8 mouse cellular contexts compared by ENCODE assay signal in the genomic region with DNA sequence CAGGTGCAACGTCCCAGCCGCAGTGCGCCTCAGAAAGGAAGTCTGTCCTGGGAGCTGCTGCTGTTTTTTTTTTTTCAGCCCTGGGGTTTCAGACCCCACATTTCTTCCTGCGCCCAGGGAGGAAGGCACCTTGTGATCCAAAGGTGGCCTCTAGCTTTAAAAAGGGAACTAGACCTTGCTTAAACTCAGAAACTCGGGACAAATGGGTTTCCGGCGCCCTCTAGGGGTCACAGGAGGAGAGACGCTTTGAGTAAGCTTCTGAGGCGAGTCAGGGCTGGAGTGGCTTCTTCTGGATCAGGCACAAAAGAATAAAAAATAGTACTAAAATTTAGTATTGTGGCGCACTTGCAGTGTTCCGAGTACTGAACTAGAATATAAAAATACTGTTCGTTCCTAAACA. TPM values are rescaled to one million over a fixed set of nuclear protein-coding genes. Genes with fewer than 3 reads are reported as not detected.
A peak's percentile ranks its signal among the peaks of the same experiment; 100 is the strongest.
DNase-seq lines count a peak whose midpoint lies in the region; ATAC-seq and TF ChIP-seq lines count a peak whose summit lies in the region.

No protein-coding gene starts in this region.

- WGBS in hindbrain, embryonic 10.5 days = 2% methylated on average over 12 of the region's 12 CpGs
- WGBS in hindbrain, embryonic 16.5 days = under 1% methylated on average over 12 of the region's 12 CpGs
- 2% methylated on average over 12 of the region's 12 CpGs for WGBS in lung, embryonic 15.5 days
- 2% methylated on average over 12 of the region's 12 CpGs for WGBS in spleen, adult 2 months

- H3K4me3 ChIP-seq in hindbrain, embryonic 10.5 days = no peak overlapping the region
- H3K4me3 ChIP-seq in hindbrain, embryonic 16.5 days (ENCODE audit: low read length) = no peak overlapping the region
- no peak overlapping the region for H3K4me3 ChIP-seq in lung, embryonic 15.5 days
- H3K4me3 ChIP-seq in spleen, adult 2 months (ENCODE audit: extremely low read depth, insufficient read depth, insufficient read length) = no peak overlapping the region

- no peak overlapping the region for H3K4me2 ChIP-seq in hindbrain, embryonic 16.5 days (ENCODE audit: low read length)
- 0 out of 2 replicates have a peak overlapping the region, but pooled peaks have one; percentile 5 for H3K4me2 ChIP-seq in lung, embryonic 15.5 days

- no peaks in the 10 kb centered on the region for H3K36me3 ChIP-seq in hindbrain, embryonic 10.5 days
- no peaks in the 10 kb centered on the region for H3K36me3 ChIP-seq in hindbrain, embryonic 16.5 days (ENCODE audit: control insufficient read depth, insufficient read depth, low read length)
- H3K36me3 ChIP-seq in lung, embryonic 15.5 days = no peaks in the 10 kb centered on the region
- H3K36me3 ChIP-seq in spleen, adult 2 months (ENCODE audit: control insufficient read depth, insufficient read depth, low read length) = no peaks in the 10 kb centered on the region

- TF ChIP-seq POLR2A in spleen, adult 2 months (IDR thresholded peaks at IDR 0.05; ENCODE audit: low read depth, low read length) = no peak

- peaks cover 100% of the 10 kb centered on the region for H3K27me3 ChIP-seq in hindbrain, embryonic 10.5 days (ENCODE audit: insufficient read depth, poor library complexity, severe bottlenecking)
- H3K27me3 ChIP-seq in hindbrain, embryonic 16.5 days (replicated peaks; ENCODE audit: control insufficient read depth, insufficient read depth, low read length) = peaks cover 87% of the 10 kb centered on the region
- peaks cover 99% of the 10 kb centered on the region for H3K27me3 ChIP-seq in lung, embryonic 15.5 days
- H3K27me3 ChIP-seq in spleen, adult 2 months (ENCODE audit: control insufficient read depth, insufficient read depth, low read length) = peaks cover 5% of the 10 kb centered on the region; the same call in 1 of the 2 replicates

- TF ChIP-seq CTCF in spleen, adult 2 months (IDR thresholded peaks at IDR 0.05; ENCODE audit: extremely low read depth, insufficient read depth, insufficient read length, insufficient replicate concordance) = peak; percentile 73; the same call in 1 of the 2 replicates

- peak; percentile 73 for DNase-seq in hindbrain, embryonic 10.5 days (ENCODE audit: low spot score)
- DNase-seq in NIH3T3 (ENCODE audit: low read depth) = peak; percentile 92
- DNase-seq in cerebellum, postnatal 14 days = peak; percentile 79 to 85
- peak; percentile 58 to 81 for DNase-seq in heart, adult 18-20 months
- peak; percentile 68 to 84 for DNase-seq in kidney, postnatal 25 days
- peak; percentile 31 to 60 for DNase-seq in spleen, adult 2 months (ENCODE audit: low read depth in 1 of 2, low spot score in 2 of 2)

- ATAC-seq in hindbrain, embryonic 16.5 days = no peak
- ATAC-seq in lung, embryonic 15.5 days (ENCODE audit: borderline replicate concordance, extremely low read depth, low FRiP score, low TSS enrichment) = no peak

- H3K9me3 ChIP-seq in hindbrain, embryonic 10.5 days = no peaks in the 10 kb centered on the region
- H3K9me3 ChIP-seq in hindbrain, embryonic 16.5 days (ENCODE audit: control insufficient read depth, low read length) = no peaks in the 10 kb centered on the region
- H3K9me3 ChIP-seq in lung, embryonic 15.5 days = no peaks in the 10 kb centered on the region

- peaks cover 6% of the 10 kb centered on the region for H3K4me1 ChIP-seq in hindbrain, embryonic 10.5 days (replicated peaks)
- H3K4me1 ChIP-seq in hindbrain, embryonic 16.5 days (ENCODE audit: control insufficient read depth, insufficient read depth, low read depth, low read length) = no peaks in the 10 kb centered on the region
- H3K4me1 ChIP-seq in lung, embryonic 15.5 days = peaks cover 6% of the 10 kb centered on the region; the same call in 1 of the 2 replicates
- no peaks in the 10 kb centered on the region for H3K4me1 ChIP-seq in spleen, adult 2 months (ENCODE audit: control insufficient read depth, insufficient read depth, insufficient read length)

- no peak overlapping the region for H3K9ac ChIP-seq in hindbrain, embryonic 16.5 days (ENCODE audit: low read depth, low read length)
- no peak overlapping the region for H3K9ac ChIP-seq in lung, embryonic 15.5 days

- H3K27ac ChIP-seq in hindbrain, embryonic 10.5 days = no peak overlapping the region
- H3K27ac ChIP-seq in hindbrain, embryonic 16.5 days (ENCODE audit: low read depth, low read length) = no peak overlapping the region
- no peak overlapping the region for H3K27ac ChIP-seq in lung, embryonic 15.5 days
- no peak overlapping the region for H3K27ac ChIP-seq in spleen, adult 2 months (ENCODE audit: insufficient read depth, low read length)

RNA-seq across cellular contexts. Expression of a gene that starts 10.6 kb away (rescaled TPM):
- 1.5 and 7.4 TPM in 2 replicates for polyA plus RNA-seq in hindbrain, embryonic 10.5 days (2016; fragmentation: Nextera tagmentation; extraction: Ambion mirVana)
- 1.2 and 1.3 TPM in 2 replicates for polyA plus RNA-seq in hindbrain, embryonic 16.5 days (2015; fragmentation: Nextera tagmentation; extraction: Ambion mirVana)
- total RNA-seq in heart, adult 18-20 months (2021) = not detected
- polyA plus RNA-seq in lung, embryonic 15.5 days (2015; fragmentation: Nextera tagmentation; extraction: Ambion mirVana) = not detected in 2 replicates
- polyA plus RNA-seq in spleen, adult 2 months (2012; rRNA removed) = 37.3 and 51.1 TPM in 2 replicates
